ENCODE assay signal across 8 mouse cellular contexts in the genomic region with DNA sequence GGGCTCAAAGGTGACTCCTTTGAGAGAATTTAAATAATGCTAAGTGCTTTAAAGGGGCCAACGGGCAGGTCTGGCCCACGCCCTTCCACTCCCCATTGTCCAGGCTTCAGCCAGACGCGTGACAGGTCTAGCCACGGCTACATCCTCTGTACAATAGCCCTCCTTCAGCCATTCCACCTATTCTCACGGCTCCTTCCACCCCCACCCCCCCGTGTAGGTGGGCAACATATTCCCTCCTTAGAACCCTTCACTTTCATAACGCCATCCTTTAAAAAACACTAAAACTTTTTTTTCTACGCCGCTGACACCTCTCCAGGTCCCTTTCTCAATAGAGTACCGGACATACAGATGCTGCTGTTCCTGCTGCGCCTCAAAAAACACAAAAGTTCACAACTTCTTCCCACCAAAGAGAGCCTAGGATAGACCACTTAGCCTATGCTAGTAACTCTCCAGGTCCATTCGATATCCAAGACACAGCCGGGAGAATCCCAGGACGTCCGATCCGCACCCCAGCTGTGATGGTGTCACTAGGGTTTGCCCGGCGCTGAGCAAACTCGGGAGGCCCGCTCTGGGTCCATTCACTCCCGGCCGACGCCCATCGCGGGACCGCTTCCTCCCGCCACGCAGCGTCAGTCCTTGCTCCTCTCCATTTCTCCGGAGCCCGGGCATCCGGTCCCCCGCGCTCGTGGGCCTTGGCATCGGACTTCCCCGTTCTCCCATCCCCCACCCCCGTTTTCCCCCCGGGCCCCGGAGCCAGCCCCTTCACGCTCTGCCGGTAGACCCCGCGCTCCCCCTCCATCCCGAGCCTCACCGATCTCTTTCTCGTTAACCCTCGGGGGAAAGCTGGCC. TPM values are rescaled to one million over a fixed set of nuclear protein-coding genes. Genes with fewer than 3 reads are reported as not detected.
DNase-seq lines count a peak whose midpoint lies in the region; ATAC-seq lines count a peak whose summit lies in the region.

No protein-coding gene starts in this region.

- peak overlapping the region; percentile 94 for H3K27ac ChIP-seq in embryonic facial prominence, embryonic 15.5 days (replicated peaks)
- H3K27ac ChIP-seq in heart, embryonic 12.5 days (ENCODE audit: poor library complexity, severe bottlenecking), result peak overlapping the region; percentile 99
- H3K27ac ChIP-seq in kidney, embryonic 16.5 days (ENCODE audit: low read length), result peak overlapping the region; percentile 98
- peak overlapping the region; percentile 89 for H3K27ac ChIP-seq in liver, embryonic 16.5 days (ENCODE audit: low read length)
- H3K27ac ChIP-seq in neural tube, embryonic 11.5 days (ENCODE audit: low read depth, low read length), result peak overlapping the region; percentile 97

- no peaks in the 10 kb centered on the region for H3K9me3 ChIP-seq in embryonic facial prominence, embryonic 15.5 days (replicated peaks)
- H3K9me3 ChIP-seq in heart, embryonic 12.5 days (replicated peaks), result no peaks in the 10 kb centered on the region
- no peaks in the 10 kb centered on the region for H3K9me3 ChIP-seq in kidney, embryonic 16.5 days (ENCODE audit: low read length)
- no peaks in the 10 kb centered on the region for H3K9me3 ChIP-seq in liver, embryonic 16.5 days (replicated peaks; ENCODE audit: control insufficient read depth, low read length)
- no peaks in the 10 kb centered on the region for H3K9me3 ChIP-seq in neural tube, embryonic 11.5 days (ENCODE audit: control insufficient read depth, low read length)

- H3K9ac ChIP-seq in embryonic facial prominence, embryonic 15.5 days, result peak overlapping the region; percentile 97
- peak overlapping the region; percentile 96 for H3K9ac ChIP-seq in heart, embryonic 12.5 days
- H3K9ac ChIP-seq in kidney, embryonic 16.5 days (replicated peaks; ENCODE audit: low read length), result peak overlapping the region; percentile 94
- peak overlapping the region; percentile 89 for H3K9ac ChIP-seq in liver, embryonic 16.5 days (ENCODE audit: low read depth, low read length)
- H3K9ac ChIP-seq in neural tube, embryonic 11.5 days (ENCODE audit: low read length), result peak overlapping the region; percentile 98

- H3K4me1 ChIP-seq in embryonic facial prominence, embryonic 15.5 days, result peaks cover 15% of the 10 kb centered on the region
- H3K4me1 ChIP-seq in heart, embryonic 12.5 days (replicated peaks), result peaks cover 20% of the 10 kb centered on the region
- peaks cover 18% of the 10 kb centered on the region for H3K4me1 ChIP-seq in kidney, embryonic 16.5 days (ENCODE audit: insufficient read depth, low read length)
- peaks cover 21% of the 10 kb centered on the region for H3K4me1 ChIP-seq in liver, embryonic 16.5 days (ENCODE audit: control insufficient read depth, low read depth, low read length)
- H3K4me1 ChIP-seq in neural tube, embryonic 11.5 days (ENCODE audit: control insufficient read depth, insufficient read depth, low read length), result peaks cover 7% of the 10 kb centered on the region

- peaks cover 23% of the 10 kb centered on the region for H3K36me3 ChIP-seq in embryonic facial prominence, embryonic 15.5 days
- H3K36me3 ChIP-seq in heart, embryonic 12.5 days, result peaks cover 25% of the 10 kb centered on the region
- peaks cover 24% of the 10 kb centered on the region for H3K36me3 ChIP-seq in kidney, embryonic 16.5 days (ENCODE audit: insufficient read depth, low read length)
- H3K36me3 ChIP-seq in liver, embryonic 16.5 days (ENCODE audit: control insufficient read depth, insufficient read depth), result peaks cover 14% of the 10 kb centered on the region
- peaks cover 9% of the 10 kb centered on the region for H3K36me3 ChIP-seq in neural tube, embryonic 11.5 days (ENCODE audit: control insufficient read depth, insufficient read depth, low read length)

- H3K4me2 ChIP-seq in embryonic facial prominence, embryonic 15.5 days (replicated peaks), result peak overlapping the region; percentile 76
- H3K4me2 ChIP-seq in heart, embryonic 12.5 days, result peak overlapping the region; percentile 80
- peak overlapping the region; percentile 87 for H3K4me2 ChIP-seq in kidney, embryonic 16.5 days (replicated peaks; ENCODE audit: low read depth, low read length)
- peak overlapping the region; percentile 83 for H3K4me2 ChIP-seq in liver, embryonic 16.5 days (ENCODE audit: low read depth, low read length)
- H3K4me2 ChIP-seq in neural tube, embryonic 11.5 days (ENCODE audit: low read depth), result peak overlapping the region; percentile 90

- peak; percentile 74 for DNase-seq in CD4-positive, CD25-positive, alpha-beta regulatory T cell, adult 2 months (ENCODE audit: low read depth, low spot score)
- peak; percentile 55 for DNase-seq in adrenal gland, postnatal 25 days
- peak; percentile 65 for DNase-seq in neural tube, embryonic 11.5 days (ENCODE audit: low spot score)
- DNase-seq in thymus, postnatal 10 days (ENCODE audit: low spot score in 2 of 2), result peak; percentile 40 to 49

- ATAC-seq in embryonic facial prominence, embryonic 15.5 days (ENCODE audit: insufficient number of reproducible peaks, low FRiP score, low TSS enrichment, low read depth), result peak; percentile 61
- ATAC-seq in heart, embryonic 12.5 days (ENCODE audit: insufficient number of reproducible peaks, low FRiP score), result peak; percentile 73
- peak; percentile 49 for ATAC-seq in kidney, embryonic 16.5 days (ENCODE audit: low FRiP score, low TSS enrichment)
- ATAC-seq in liver, embryonic 16.5 days (ENCODE audit: low read depth), result peak; percentile 76
- peak; percentile 63 for ATAC-seq in neural tube, embryonic 11.5 days (ENCODE audit: insufficient read depth, low FRiP score, low TSS enrichment)

- peak overlapping the region; percentile 84 for H3K4me3 ChIP-seq in embryonic facial prominence, embryonic 15.5 days (replicated peaks)
- peak overlapping the region; percentile 93 for H3K4me3 ChIP-seq in heart, embryonic 12.5 days
- H3K4me3 ChIP-seq in kidney, embryonic 16.5 days (ENCODE audit: low read length), result peak overlapping the region; percentile 93
- H3K4me3 ChIP-seq in liver, embryonic 16.5 days (ENCODE audit: low read depth, low read length), result peak overlapping the region; percentile 75
- H3K4me3 ChIP-seq in neural tube, embryonic 11.5 days (ENCODE audit: low read depth, low read length), result peak overlapping the region; percentile 97

- no peaks in the 10 kb centered on the region for H3K27me3 ChIP-seq in embryonic facial prominence, embryonic 15.5 days
- no peaks in the 10 kb centered on the region for H3K27me3 ChIP-seq in heart, embryonic 12.5 days (replicated peaks)
- H3K27me3 ChIP-seq in kidney, embryonic 16.5 days (ENCODE audit: insufficient read depth, low read length), result no peaks in the 10 kb centered on the region
- no peaks in the 10 kb centered on the region for H3K27me3 ChIP-seq in liver, embryonic 16.5 days (ENCODE audit: control insufficient read depth, insufficient read depth, low read depth, low read length)
- no peaks in the 10 kb centered on the region for H3K27me3 ChIP-seq in neural tube, embryonic 11.5 days (ENCODE audit: control insufficient read depth, insufficient read depth, low read length)

- under 1% methylated on average over 49 of the region's 49 CpGs for WGBS in embryonic facial prominence, embryonic 15.5 days
- under 1% methylated on average over 49 of the region's 49 CpGs for WGBS in heart, embryonic 12.5 days
- under 1% methylated on average over 49 of the region's 49 CpGs for WGBS in kidney, embryonic 16.5 days
- WGBS in liver, embryonic 16.5 days (ENCODE audit: insufficient replicate concordance), result 2% methylated on average over 48 of the region's 49 CpGs
- WGBS in neural tube, embryonic 11.5 days, result 2% methylated on average over 48 of the region's 49 CpGs

RNA-seq across cellular contexts. Expression of a gene that starts 0.7 kb away (rescaled TPM):
- total RNA-seq in adrenal gland, postnatal 25 days (2021), result 36.4 and 56.3 TPM in 2 replicates
- polyA plus RNA-seq in embryonic facial prominence, embryonic 15.5 days (2015; fragmentation: Nextera tagmentation; extraction: Ambion mirVana), result 208 and 233 TPM in 2 replicates
- polyA plus RNA-seq in heart, embryonic 12.5 days (2016; fragmentation: Nextera tagmentation; extraction: Ambion mirVana), result 222 and 233 TPM in 2 replicates
- 366 and 377 TPM in 2 replicates for polyA plus RNA-seq in kidney, embryonic 16.5 days (2015; fragmentation: Nextera tagmentation; extraction: Ambion mirVana)
- polyA plus RNA-seq in liver, embryonic 16.5 days (2015; fragmentation: Nextera tagmentation; extraction: Ambion mirVana), result 30.4 and 32.9 TPM in 2 replicates
- 448 and 486 TPM in 2 replicates for polyA plus RNA-seq in neural tube, embryonic 11.5 days (2014; fragmentation: Nextera tagmentation; extraction: Ambion mirVana)

RNA-seq across cellular contexts. Expression of a gene that starts 42.9 kb away (rescaled TPM):
- not detected in 2 replicates for total RNA-seq in adrenal gland, postnatal 25 days (2021)
- polyA plus RNA-seq in embryonic facial prominence, embryonic 15.5 days (2015; fragmentation: Nextera tagmentation; extraction: Ambion mirVana), result not detected in 2 replicates
- not detected in 2 replicates for polyA plus RNA-seq in heart, embryonic 12.5 days (2016; fragmentation: Nextera tagmentation; extraction: Ambion mirVana)
- not detected in 2 replicates for polyA plus RNA-seq in kidney, embryonic 16.5 days (2015; fragmentation: Nextera tagmentation; extraction: Ambion mirVana)
- polyA plus RNA-seq in liver, embryonic 16.5 days (2015; fragmentation: Nextera tagmentation; extraction: Ambion mirVana), result not detected in 2 replicates
- polyA plus RNA-seq in neural tube, embryonic 11.5 days (2014; fragmentation: Nextera tagmentation; extraction: Ambion mirVana), result not detected in 2 replicates

Comparison
In these comparisons a context has a peak if more than half of its experiments do, and no peak if none do; other contexts are left out.
1. Peak in every context shown above with its lines: DNase-seq, ATAC-seq, H3K4me3 ChIP-seq and H3K27ac ChIP-seq.